Mouse (Mus musculus) ES-Bruce4 (cell line): ENCODE data around the gene Spi1. TPM values are rescaled to one million over a fixed set of nuclear protein-coding genes. Genes with fewer than 3 reads are reported as not detected.

Experiments
- H3K27ac ChIP-seq: 2 replicates; pipeline ENCODE4 v1.5.1; 2012; ENCODE audit warnings: low read length, inconsistent platforms; ENCODE audit not compliant: insufficient read depth
- H3K27me3 ChIP-seq: 2 replicates; pipeline ENCODE4 v1.6.1; 2012; ENCODE audit warnings: mild to moderate bottlenecking, low read length, inconsistent platforms; ENCODE audit not compliant: control insufficient read depth, poor library complexity, insufficient read depth, severe bottlenecking
- H3K36me3 ChIP-seq: 2 replicates; pipeline ENCODE4 v1.6.1; 2012; ENCODE audit warnings: inconsistent platforms, mild to moderate bottlenecking, low read length, moderate library complexity; ENCODE audit not compliant: control insufficient read depth, poor library complexity, insufficient read depth, severe bottlenecking
- H3K4me1 ChIP-seq: one replicate; pipeline ENCODE4 v1.8.1; 2011; ENCODE audit warnings: low read length; ENCODE audit not compliant: control insufficient read depth, insufficient read depth
- H3K4me3 ChIP-seq: 2 replicates; pipeline ENCODE4 v1.5.1; 2011; ENCODE audit warnings: low read depth, mild to moderate bottlenecking, low read length
- H3K9ac ChIP-seq: 2 replicates; pipeline ENCODE4 v1.6.1; 2012; ENCODE audit warnings: low read depth, mild to moderate bottlenecking, inconsistent platforms; ENCODE audit not compliant: poor library complexity, severe bottlenecking
- H3K9me3 ChIP-seq: replicated peaks from 2 replicates; pipeline ENCODE4 v1.6.1; 2012; ENCODE audit warnings: mild to moderate bottlenecking, low read length, inconsistent platforms; ENCODE audit not compliant: control insufficient read depth, poor library complexity, insufficient read depth, severe bottlenecking
- CTCF ChIP-seq: IDR thresholded peaks from one replicate; pipeline ENCODE4 v1.8.1; 2011; ENCODE audit warnings: low read depth, low read length
- EP300 ChIP-seq: IDR thresholded peaks from 2 replicates; pipeline ENCODE4 v1.6.1; 2011; ENCODE audit warnings: low read depth, low read length; ENCODE audit not compliant: insufficient read depth
- POLR2A ChIP-seq: IDR thresholded peaks from one replicate; pipeline ENCODE4 v1.8.1; 2011; ENCODE audit warnings: low read length; ENCODE audit not compliant: insufficient read depth
- polyA plus RNA-seq: library from polyadenylated mRNA; stranded (reverse); fragments of >200 nt; gene quantifications from 2 replicates; pipeline ENCODE4 v1.2.4, GENCODE M21; 2011; ENCODE audit warnings: low read depth; ENCODE audit not compliant: missing spikeins, insufficient read depth, insufficient read length

Gene Spi1
- polyA plus RNA-seq, 1 experiment: not detected

GRCm38 (mm10) chr2:91117585-91118275, 35.5 kb downstream of the Spi1 start, which contains the start of gene Mybpc3:
TSS of gene Mybpc3 (plus strand) at chr2:91118144.
- Histone ChIP-seq H3K9me3 (no peaks in the 10 kb centered on the region), H3K4me1 (no peaks in the 10 kb centered on the region), H3K9ac (no peak within 1 kb of the TSS), H3K27me3 (no peaks in the 10 kb centered on the region), H3K27ac (no peak within 1 kb of the TSS), H3K4me3 (no peak within 1 kb of the TSS), H3K36me3 (no peaks in the 10 kb centered on the region)
- TF ChIP-seq CTCF: no peak
- TF ChIP-seq EP300: no peak
- TF ChIP-seq POLR2A: no peak

- Histone ChIP-seq H3K36me3 (no peaks in the 10 kb centered on the region), H3K4me1 (no peaks in the 10 kb centered on the region), H3K4me3 (no peak overlapping the region), H3K9me3 (no peaks in the 10 kb centered on the region), H3K27me3 (no peaks in the 10 kb centered on the region), H3K27ac (no peak overlapping the region), H3K9ac (no peak overlapping the region)
- TF ChIP-seq CTCF: no peak
- no peak for TF ChIP-seq POLR2A
- no peak for TF ChIP-seq EP300
Observed at GRCm38 (mm10) chr2:91118647-91119046, 36.5 kb downstream of the Spi1 start.

DNA sequence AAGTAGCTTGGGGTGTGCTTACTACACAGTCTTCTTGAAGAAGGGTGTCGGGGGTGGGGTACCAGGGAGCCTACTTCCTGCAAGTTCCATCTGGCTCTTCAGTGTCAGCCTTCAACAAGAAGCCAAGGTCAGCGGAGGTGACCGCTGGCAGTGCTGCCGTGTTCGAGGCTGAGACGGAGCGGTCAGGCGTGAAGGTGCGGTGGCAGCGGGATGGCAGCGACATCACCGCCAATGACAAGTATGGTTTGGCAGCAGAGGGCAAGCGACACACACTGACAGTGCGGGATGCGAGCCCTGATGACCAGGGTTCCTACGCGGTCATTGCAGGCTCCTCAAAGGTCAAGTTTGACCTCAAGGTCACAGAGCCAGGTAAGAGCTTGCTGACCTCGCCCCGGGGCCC, 36.9 kb downstream of the Spi1 start:
- Histone ChIP-seq H3K36me3 (no peaks in the 10 kb centered on the region), H3K4me1 (no peaks in the 10 kb centered on the region), H3K27ac (no peak overlapping the region), H3K4me3 (no peak overlapping the region), H3K9ac (no peak overlapping the region), H3K27me3 (no peaks in the 10 kb centered on the region), H3K9me3 (no peaks in the 10 kb centered on the region)
- no peak for TF ChIP-seq EP300
- no peak for TF ChIP-seq POLR2A
- no peak for TF ChIP-seq CTCF

DNA sequence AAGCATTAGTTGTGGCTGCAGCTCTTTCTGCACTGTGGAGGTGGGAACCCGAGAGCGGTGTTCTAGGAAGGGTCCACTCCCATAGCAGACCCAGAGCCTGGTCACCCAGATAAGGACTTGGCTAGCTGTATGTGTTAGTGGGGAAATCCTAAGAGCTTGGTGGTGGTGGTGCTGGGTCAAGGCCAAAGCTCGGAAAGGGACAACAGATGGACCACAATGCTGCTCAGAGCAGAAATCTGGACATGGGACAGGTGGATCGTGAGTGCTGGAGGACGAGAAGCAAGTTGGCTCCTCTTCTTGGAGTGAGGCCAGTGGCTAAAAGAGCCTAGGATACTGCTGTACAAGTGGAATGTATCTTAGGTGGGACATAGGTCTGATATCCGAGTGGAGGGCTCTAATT, 37.4 kb downstream of the Spi1 start:
- H3K4me1 ChIP-seq: no peaks in the 10 kb centered on the region
- H3K36me3 ChIP-seq: no peaks in the 10 kb centered on the region
- H3K27me3 ChIP-seq: no peaks in the 10 kb centered on the region
- no peak overlapping the region for H3K4me3 ChIP-seq
- H3K9me3 ChIP-seq: no peaks in the 10 kb centered on the region
- no peak overlapping the region for H3K9ac ChIP-seq
- TF ChIP-seq CTCF (no peak), EP300 (no peak), POLR2A (no peak)
- no peak overlapping the region for H3K27ac ChIP-seq

DNA sequence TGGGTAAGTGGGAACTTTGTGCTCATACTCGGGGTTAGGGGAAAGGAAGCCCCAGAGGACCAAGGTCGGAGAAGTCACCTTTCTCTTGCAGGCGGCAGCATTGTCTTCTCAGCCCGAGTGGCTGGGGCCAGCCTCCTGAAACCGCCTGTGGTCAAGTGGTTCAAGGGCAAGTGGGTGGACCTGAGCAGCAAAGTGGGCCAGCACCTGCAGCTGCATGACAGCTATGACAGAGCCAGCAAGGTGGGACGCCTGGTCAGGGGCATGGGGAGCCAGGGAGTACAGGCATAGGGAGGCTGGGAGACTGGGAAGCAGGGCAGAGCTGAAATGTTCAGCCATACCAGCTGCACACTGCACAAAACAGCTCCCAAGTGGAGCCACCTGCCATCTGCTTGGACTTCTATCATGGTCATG, 38.1 kb downstream of the Spi1 start:
- Histone ChIP-seq H3K27ac (no peak overlapping the region), H3K27me3 (no peaks in the 10 kb centered on the region), H3K4me1 (no peaks in the 10 kb centered on the region), H3K9ac (no peak overlapping the region), H3K4me3 (no peak overlapping the region), H3K9me3 (no peaks in the 10 kb centered on the region), H3K36me3 (no peaks in the 10 kb centered on the region)
- TF ChIP-seq CTCF (no peak), EP300 (no peak), POLR2A (no peak)

DNA sequence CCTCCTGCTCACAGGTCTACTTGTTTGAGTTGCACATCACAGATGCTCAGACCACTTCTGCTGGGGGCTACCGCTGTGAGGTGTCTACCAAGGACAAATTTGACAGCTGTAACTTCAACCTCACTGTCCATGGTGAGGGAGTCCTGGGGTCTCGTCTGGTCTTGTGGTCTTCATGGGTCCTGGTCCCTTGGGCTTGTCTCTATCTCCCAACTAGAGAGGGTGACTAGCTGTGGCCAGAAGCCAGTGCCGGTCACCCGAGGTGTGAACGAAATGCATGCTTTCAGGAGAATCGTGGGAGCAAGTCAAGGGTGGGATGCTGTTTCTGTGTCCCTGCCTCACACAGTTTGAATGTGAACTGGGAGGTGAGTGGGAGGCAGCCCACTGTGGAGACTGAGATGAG, 38.8 kb downstream of the Spi1 start:
- Histone ChIP-seq H3K4me3 (no peak overlapping the region), H3K27ac (no peak overlapping the region), H3K4me1 (no peaks in the 10 kb centered on the region), H3K36me3 (no peaks in the 10 kb centered on the region), H3K27me3 (no peaks in the 10 kb centered on the region), H3K9ac (no peak overlapping the region), H3K9me3 (no peaks in the 10 kb centered on the region)
- TF ChIP-seq CTCF (no peak), EP300 (no peak), POLR2A (no peak)
